Mouse (Mus musculus) gastrocnemius, postnatal 25 days (tissue): ENCODE results near the gene Gm10181. TPM values are rescaled to one million over a fixed set of nuclear protein-coding genes. Genes with fewer than 3 reads are reported as not detected.
"Not testable (repeated sequence)": the region's sequence is repeated elsewhere in the genome, so short reads cannot be mapped to it uniquely, and the experiment has no call there.

Source experiments
- DNase-seq: peaks from one replicate; pipeline ENCODE4 v3.0.0; 2022
- long read RNA-seq, 2 experiments: library from polyadenylated mRNA; stranded (forward); transcript quantifications; one replicate each; pipeline ENCODE4 v2.0.0; 2021
- total RNA-seq, 2 experiments: library from RNA; stranded (reverse); gene quantifications; 1 replicate in 1 of 2; 2 replicates in 1 of 2; pipeline ENCODE4 v1.2.3; 2021

The Gm10181 gene
- not detected for total RNA-seq
- long read RNA-seq, experiment 1 = 0 reads
- long read RNA-seq, experiment 2 = 0 reads

- no peak for DNase-seq
These were observed at the start of gene Gm10181 for GRCm38 (mm10) chr9:25089122-25089521. Gm10181 (plus strand) TSS chr9:25089422.

GRCm38 (mm10) chr9:25041665-25042064 lies 47.6 kb upstream of the Gm10181 start:
- DNase-seq = no peak

GRCm38 (mm10) chr9:25042162-25043111 lies 46.8 kb upstream of the Gm10181 start:
- no peak for DNase-seq

- no peak for DNase-seq
These were observed 44.9 kb upstream of the Gm10181 start for GRCm38 (mm10) chr9:25044325-25044724.

GRCm38 (mm10) chr9:25048289-25048688 lies 40.9 kb upstream of the Gm10181 start:
- no peak for DNase-seq

- DNase-seq = no peak
These were observed 40.3 kb upstream of the Gm10181 start for GRCm38 (mm10) chr9:25048940-25049339.

- no peak for DNase-seq
These were observed 37.3 kb upstream of the Gm10181 start for GRCm38 (mm10) chr9:25051901-25052300.

- no peak for DNase-seq
These were observed 33.4 kb upstream of the Gm10181 start for GRCm38 (mm10) chr9:25055650-25056376.

GRCm38 (mm10) chr9:25058726-25059125 lies 30.5 kb upstream of the Gm10181 start:
- DNase-seq = no peak

GRCm38 (mm10) chr9:25072666-25073065 lies 16.6 kb upstream of the Gm10181 start:
- DNase-seq = no peak

- DNase-seq = no peak
These were observed 13.2 kb upstream of the Gm10181 start for GRCm38 (mm10) chr9:25075977-25076376.

- DNase-seq = no peak
These were observed 12.7 kb upstream of the Gm10181 start for GRCm38 (mm10) chr9:25076505-25076904.

- no peak for DNase-seq
These were observed 1.6 kb downstream of the Gm10181 start for GRCm38 (mm10) chr9:25090853-25091252.

- DNase-seq = no peak
These were observed 13.7 kb downstream of the Gm10181 start for GRCm38 (mm10) chr9:25102881-25103280.

- DNase-seq = no peak
These were observed 15.4 kb downstream of the Gm10181 start for GRCm38 (mm10) chr9:25104638-25105037.

- DNase-seq = not testable (repeated sequence)
These were observed 34.4 kb downstream of the Gm10181 start for GRCm38 (mm10) chr9:25123590-25123989.

- DNase-seq = no peak
These were observed 34.8 kb downstream of the Gm10181 start for GRCm38 (mm10) chr9:25124048-25124447.

GRCm38 (mm10) chr9:25132253-25132652 lies 43.0 kb downstream of the Gm10181 start:
- no peak for DNase-seq

GRCm38 (mm10) chr9:25132920-25133319 lies 43.7 kb downstream of the Gm10181 start:
- no peak for DNase-seq

- DNase-seq = no peak
These were observed 49.7 kb downstream of the Gm10181 start for GRCm38 (mm10) chr9:25138900-25139299.
